Mouse (Mus musculus): ENCODE results near the gene Elf5. TPM values are rescaled to one million over a fixed set of nuclear protein-coding genes. Genes with fewer than 3 reads are reported as not detected.

The Elf5 gene
- total RNA-seq, 2 experiments from 2014 or later, result 1.8 to 2.1 TPM

DNA sequence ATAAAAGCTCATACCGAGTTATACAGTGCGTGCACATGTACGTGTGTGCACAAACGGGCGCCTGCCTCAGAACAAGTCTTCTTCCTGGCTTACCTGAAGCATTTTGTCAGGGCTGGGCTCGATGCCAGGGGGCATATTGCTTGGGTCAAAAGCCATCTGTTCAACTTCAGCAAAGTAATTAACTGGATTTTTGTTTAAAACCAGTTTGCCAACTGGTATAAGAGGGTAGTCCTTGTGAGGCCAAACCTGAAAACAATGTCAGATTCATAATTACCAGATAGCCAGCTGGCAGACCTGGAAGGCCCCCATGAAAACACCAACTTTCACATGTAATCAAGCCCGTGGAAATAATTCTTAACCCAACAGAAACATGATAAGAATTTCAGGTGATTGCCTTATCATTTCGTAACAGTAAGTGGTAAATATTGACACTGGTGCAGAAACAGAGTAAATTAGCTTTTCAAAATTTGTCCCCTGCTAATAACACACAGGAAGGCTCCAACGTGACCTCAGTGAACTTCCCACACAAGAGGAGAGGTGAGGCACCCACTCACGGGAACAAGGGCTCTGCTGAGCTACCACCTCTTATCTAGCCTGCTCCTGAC is 55.6 kb downstream of the Elf5 start:
- no peak for DNase-seq (ENCODE audit: extremely low spot score in 1 of 2, low spot score in 1 of 2)

DNA sequence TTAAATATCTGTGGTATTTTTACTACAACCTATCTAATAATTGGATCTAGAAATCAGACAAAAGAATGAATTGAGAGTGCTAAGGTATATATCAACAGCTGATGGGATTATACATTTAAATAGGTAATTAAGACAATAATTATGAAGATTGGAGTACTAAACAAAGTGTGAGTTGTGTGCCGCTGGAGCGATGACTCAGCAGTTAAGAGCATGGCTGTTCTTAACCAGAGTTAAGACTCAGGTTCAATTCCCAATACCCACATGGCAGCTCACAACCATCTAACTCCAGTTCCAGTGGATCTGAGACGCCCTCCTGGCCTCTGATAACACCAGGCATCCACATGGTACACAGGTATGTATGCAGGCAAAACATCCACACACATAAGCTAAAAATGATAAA is 61.9 kb downstream of the Elf5 start:
- DNase-seq (ENCODE audit: extremely low spot score in 1 of 2, low spot score in 1 of 2), result no peak

DNA sequence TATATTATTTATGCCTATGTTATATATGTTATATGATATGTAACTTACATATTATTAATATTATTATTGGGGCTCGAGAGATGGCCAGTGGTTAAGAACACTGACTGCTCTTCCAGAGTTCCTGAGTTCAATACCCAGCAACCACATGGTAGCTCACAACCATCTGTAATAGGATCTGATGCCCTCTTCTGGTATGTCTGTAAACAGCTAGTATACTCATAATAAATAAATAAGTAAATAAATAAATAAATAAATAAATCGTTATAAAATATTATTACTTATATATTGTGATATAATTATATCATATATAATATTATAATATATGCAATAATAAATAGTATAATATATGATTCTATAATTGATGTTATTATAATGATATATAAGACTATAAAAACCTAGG is 64.7 kb downstream of the Elf5 start:
- DNase-seq (ENCODE audit: extremely low spot score in 1 of 2, low spot score in 1 of 2), result no peak

DNA sequence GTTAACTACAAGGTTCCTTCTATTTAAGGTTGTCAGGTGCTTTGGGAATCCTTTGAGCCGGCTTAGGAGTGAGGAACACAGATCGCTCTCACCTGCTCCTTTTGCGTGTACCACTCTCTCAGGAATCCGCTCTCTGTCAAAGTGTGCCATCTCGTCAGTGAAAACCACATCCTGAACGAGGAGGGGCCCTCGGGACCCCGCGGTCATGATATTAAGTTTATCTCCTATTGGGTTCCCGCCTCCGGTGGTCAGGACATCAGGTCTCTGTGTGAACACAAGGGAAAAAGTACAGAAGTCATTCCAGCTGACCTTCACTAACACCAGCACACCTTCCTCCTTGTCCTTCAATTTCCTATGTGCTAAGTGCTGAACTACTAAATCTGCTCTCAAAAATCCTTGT is 65.2 kb downstream of the Elf5 start:
- DNase-seq (ENCODE audit: extremely low spot score in 1 of 2, low spot score in 1 of 2), result no peak

DNA sequence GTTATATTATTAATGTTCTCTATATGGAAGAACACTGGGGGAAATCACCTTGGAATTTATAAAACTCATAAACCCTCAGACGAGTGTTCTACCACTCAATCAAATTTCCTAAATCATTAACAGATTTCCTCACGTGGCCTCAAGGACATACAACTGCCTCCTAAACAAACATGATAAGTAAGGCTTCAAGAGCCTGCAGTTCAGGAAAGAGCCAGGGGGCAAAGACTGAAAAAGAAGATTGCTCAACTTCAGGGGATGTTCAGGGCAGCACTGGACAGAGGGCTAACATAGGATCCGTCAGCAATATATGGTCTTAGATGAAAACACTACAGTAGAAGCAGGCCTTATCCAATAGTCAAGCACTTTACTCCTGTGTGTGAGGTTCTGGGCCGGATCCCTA is 66.0 kb downstream of the Elf5 start:
- no peak for DNase-seq (ENCODE audit: extremely low spot score in 1 of 2, low spot score in 1 of 2)

DNA sequence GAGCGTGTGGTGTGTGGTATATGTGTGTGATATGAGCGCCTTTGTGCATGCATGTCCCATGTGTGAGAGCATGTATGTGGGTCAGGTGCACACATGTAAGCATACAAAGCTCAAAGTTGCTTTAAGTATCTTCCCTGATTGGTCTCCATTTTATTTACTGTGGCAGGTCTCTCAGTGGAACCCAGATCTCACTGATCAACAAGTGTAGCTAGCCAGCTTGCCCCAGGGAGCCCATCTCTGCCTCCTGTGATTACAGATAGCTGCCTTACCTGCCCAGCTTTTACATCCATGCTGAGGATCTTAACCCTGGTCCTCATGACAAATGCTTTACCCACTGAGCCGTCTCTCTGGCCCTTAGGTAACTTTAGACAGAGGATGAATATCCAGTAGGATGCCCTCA is 66.8 kb downstream of the Elf5 start:
- no peak for DNase-seq (ENCODE audit: extremely low spot score in 1 of 2, low spot score in 1 of 2)

DNA sequence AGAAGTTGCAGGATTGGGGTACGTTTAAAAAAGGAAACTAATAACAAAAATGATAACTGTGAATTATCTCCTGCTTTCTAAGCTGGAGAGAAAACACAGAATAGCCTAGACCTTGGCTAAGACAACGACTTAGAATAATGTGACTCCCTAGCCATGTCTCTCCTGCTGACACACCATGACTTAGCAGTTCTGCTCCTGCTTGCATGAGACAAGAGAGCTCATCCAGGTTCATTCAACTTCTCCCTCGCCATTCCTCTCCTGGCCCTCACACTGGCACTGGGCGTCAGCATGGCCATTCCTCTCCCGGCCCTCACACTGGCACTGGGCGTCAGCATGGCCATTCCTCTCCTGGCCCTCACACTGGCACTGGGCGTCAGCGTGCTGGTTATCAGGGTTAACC is 68.8 kb downstream of the Elf5 start:
- no peak for DNase-seq (ENCODE audit: extremely low spot score in 1 of 2, low spot score in 1 of 2)

DNA sequence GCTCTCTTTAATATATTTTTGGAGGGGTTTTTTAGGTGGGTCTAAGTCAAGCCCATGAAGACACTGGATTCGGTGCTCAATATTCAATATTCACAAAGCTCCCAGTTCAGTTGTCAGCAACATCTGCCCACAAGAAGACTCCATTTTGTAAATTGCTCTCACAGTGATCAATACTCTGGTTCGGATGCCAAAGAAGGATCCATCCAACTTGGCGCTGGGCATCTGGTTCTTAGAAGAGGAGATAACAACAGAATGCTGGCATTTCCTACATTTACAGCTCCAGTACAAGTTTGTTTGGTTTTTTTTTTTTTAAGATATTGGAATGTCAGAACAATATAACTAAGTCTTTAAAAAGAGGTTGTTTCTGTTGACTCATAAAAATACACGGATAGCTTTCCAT is 69.4 kb downstream of the Elf5 start:
- DNase-seq (ENCODE audit: extremely low spot score in 1 of 2, low spot score in 1 of 2), result no peak

DNA sequence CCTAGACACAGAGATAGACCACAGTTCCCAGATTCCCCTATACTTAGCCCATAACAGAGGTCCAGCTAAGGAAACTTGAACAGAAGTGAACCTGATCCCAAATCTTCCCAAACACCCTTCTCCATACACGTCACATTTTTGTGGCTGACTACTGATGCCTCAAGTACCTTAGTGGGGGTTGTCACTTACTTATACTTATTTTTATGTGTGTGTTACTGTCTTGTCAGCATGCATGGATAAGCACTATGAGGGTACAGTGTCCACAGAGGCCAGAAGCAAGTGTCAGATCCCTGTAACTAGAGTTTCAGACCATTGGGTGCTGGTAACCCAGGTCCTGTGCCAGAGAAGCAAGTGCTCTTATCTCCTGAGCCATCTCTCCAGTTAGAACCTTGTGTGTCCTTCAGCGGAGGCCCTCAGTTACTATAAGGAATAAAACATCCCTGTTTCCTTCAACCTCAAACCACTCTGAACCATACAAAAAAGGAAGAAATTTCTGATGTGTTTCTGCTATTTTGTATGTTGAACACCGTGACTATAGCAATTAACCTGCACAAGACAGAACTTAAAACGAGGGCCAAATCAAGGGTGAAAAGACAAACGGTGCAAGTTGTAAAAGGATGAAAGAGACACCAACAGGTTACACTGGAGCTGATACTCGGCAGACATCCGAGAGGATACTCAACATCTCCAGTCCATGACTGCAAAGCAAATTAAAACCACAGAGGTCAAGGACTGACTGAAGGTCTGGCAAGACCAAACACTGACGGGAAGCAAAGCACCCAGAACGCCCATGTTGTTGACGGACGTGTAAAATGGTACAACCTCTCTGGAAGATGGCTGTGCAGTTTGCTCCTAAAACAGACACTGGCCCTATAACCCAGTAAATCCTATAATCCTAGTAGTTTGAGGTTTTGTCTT is 70.1 kb downstream of the Elf5 start:
- DNase-seq (ENCODE audit: extremely low spot score in 1 of 2, low spot score in 1 of 2), result no peak

DNA sequence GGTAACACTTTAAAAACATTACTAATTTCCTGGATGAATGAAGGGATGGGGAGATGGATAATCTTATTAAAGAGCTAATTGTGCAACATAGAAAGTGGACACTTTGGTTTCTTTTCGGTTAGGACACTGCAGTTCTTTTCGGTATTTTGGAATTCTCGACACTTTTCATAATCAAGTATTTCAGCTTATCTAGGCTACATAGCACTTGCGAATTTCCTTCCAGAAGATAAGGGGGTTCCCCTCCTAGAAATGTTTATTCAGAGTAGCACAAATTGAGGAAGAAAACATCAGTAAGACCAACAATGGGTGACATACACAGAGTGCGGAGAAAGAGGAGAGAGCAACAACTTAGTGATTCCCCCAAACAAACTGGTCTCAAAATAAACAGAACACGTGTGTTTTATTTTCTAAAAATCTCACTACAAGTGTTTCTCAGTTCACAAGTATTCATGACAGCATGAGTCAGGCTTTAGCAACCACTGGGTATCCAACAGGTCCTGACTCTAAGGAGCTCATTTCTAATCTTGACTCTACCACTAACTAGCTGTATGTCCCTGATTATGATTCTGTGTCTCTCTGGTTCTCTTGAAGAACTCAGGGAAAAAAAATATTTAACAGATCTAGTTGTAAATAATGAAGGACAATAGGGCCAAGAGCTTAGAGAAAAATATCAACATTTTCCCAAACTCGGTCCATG is 71.9 kb downstream of the Elf5 start:
- DNase-seq (ENCODE audit: extremely low spot score in 1 of 2, low spot score in 1 of 2), result no peak

DNA sequence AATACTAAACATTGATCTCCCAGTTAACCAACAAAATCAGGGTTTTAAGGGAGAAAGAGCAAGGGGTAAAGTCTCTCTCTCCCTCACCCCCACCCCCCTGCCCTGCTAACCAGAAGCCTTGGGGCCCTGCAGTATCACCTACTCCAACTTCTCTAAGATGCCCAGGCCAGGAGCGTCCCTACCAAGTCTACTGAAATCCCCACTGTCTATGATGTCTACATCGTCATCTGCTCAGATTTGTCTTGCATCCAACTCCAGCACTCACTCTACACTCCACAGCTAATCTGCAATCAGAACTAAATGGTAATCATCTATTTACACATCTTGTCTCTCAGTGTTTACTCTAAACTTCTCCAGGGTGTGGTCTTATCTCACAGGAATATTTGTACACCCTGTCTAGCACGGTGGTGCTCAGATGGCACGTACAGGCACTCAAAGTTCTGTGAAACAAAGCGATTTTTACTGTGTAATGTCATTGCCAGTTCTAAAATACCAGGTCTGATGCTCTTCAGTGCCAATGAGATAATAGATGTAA is 72.6 kb downstream of the Elf5 start:
- DNase-seq (ENCODE audit: extremely low spot score in 1 of 2, low spot score in 1 of 2), result no peak

DNA sequence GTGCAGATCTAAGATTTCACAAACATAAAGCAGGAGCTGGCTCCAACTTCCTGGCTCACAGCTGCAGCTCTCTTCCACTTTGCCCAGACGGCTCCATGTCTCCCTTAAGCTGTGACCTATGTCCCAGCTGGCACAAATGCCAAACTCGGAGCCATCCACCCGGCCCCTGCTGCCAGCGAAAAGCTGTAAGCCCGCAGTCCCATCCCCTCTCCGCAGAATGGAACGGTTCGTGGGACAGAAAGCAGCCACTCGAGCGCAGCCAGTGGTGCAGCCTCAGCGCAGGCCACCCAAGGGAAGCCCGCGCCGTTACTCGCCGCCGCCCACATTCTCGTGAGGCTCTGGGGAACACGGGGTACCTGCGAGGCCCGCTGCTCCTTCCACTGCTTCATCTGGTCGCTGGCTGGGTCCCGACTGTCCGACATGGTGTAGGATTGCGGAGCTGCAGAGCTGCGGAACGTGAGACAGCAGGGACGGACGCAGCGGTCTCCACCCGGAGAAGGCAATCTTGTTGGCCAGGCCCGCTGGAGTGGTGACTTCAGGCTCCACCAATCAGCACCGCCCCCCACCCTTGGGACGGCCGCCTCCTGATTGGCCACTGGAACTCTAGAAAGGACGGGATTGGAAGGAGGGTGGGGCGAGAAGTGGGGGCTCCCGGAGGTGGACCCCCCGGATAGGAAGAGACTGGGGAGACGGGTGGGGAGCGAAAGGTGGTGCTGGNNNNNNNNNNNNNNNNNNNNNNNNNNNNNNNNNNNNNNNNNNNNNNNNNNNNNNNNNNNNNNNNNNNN is 73.3 kb downstream of the Elf5 start, which contains the start of gene Cat:
Gene Cat, minus strand, starts transcription at position 544 of the 785 bp plus-strand sequence.
- peak; percentile 87 to 90 for DNase-seq (ENCODE audit: extremely low spot score in 1 of 2, low spot score in 1 of 2)

DNA sequence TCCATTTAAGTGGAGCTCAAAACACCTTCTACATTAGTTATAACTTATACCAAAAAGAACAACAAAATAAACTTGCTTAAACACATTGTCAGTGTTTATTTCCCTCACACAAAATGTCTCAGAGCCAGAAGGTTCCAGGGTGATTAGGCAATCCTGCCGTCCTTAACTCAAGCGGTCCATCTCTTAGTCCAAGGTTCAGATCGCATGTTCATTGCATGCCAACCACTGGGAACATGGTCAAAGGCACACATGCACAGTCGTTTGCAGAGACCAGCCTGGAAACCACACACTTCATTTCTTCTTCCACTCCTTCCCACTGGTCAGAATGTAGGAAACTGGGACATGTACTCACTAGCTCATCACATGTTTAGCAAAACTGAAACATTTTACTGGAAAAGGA is 81.0 kb downstream of the Elf5 start:
- no peak for DNase-seq (ENCODE audit: extremely low spot score in 1 of 2, low spot score in 1 of 2)

DNA sequence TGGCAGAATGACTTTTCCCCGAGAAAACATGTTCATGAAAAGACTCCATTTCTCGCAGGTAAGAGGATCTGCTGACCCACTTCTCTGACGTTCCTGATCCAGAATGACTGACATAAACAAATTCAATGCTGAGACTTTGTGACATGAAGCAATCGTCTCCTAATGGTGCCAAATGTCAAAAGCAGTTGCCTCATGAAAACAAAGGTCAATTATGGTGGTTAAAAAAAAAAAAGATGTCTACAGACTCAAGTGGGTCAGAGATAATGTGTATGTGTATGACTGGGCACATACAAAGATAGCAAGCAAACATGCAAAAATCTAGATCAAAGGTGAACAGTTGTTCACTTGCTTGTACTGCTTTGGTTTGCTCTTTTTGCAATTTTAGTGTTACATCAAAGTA is 82.3 kb downstream of the Elf5 start:
- DNase-seq (ENCODE audit: extremely low spot score in 1 of 2, low spot score in 1 of 2), result no peak

DNA sequence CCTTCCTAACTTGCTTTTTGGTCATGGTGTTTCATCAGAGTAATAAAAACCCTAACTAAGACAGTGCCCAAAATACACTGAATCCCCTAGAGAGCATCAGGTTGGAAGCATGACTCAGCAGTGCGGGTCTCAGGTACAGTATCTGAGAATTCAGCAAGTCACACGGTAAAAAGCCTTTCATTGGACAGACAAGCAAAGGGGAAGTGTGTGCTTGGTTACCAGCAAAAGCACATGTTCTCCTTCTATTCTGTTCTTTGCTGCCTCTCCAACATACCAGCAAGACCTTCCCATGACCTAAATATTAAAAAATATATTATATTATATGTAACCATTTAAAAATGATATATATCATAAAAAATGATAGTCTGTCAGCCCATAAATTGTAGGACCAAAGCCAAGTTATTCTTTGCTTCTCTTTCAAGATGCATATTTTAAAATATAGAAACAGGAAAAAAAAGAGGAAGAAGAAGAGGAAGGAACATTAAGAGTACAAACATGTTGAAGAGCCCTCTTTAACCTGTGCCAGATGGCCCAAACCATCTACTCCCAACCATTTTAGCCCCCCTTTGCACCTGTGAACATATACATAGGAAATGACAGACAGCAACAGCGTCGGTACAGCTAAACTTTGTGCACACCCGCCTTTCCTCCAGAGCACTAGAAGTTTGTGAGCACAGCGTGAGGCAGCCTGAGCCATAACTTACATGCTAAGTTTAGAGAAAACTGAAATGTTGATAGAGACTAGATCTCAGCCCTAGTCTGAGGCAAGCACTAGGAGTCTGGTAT is 84.3 kb downstream of the Elf5 start:
- no peak for DNase-seq (ENCODE audit: extremely low spot score in 1 of 2, low spot score in 1 of 2)

Other genes starting within 250 kb of the Elf5 start
- not detected for gene Ehf, start 108.4 kb upstream of the Elf5 start, total RNA-seq (2021)
- 10 to 100 TPM; 56.7 to 60.8 TPM for gene Cat, start 73.5 kb downstream of the Elf5 start, total RNA-seq (2021)
- gene Abtb2, start 154.6 kb downstream of the Elf5 start, total RNA-seq (2021), result 10 to 100 TPM; 11.9 to 13.2 TPM